In the genomic region with DNA sequence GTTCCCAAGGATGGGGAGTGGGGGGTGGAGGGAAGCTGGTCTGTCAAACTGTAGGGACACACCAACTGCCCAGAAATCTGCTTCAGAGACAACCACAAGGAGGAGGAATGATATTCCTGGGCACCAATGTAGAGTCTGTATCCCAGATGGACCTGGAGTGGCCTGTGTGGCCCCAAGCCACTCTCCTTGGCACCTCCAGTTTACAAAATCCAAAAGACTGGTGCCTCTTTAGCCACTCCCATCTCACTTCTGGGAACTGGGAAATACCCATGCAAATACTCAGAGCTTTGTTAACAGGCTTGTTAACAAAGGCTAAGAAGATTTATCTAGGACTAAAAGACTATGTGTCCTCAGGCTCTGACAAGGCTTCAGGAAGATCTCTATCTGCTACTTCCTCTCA, we compare ENCODE assay signal across 11 mouse cellular contexts. TPM values are rescaled to one million over a fixed set of nuclear protein-coding genes. Genes with fewer than 3 reads are reported as not detected.
A peak's percentile ranks its signal among the peaks of the same experiment; 100 is the strongest.
DNase-seq lines count a peak whose midpoint lies in the region; ATAC-seq and TF ChIP-seq lines count a peak whose summit lies in the region.
"Had no signal": no experiment of that assay in that cellular context is flagged by ENCODE, and none has a peak within 500 bp of the region (broad histone marks: within the 10 kb centered on the region; RNA-seq: fewer than 3 reads in every experiment).

No protein-coding gene starts in this region.

- TF ChIP-seq EP300 in liver, postnatal 0 days (IDR thresholded peaks at IDR 0.05; ENCODE audit: low read depth) = no peak

- DNase-seq in forebrain, embryonic 11.5 days (ENCODE audit: low spot score) = no peak
- no peak for DNase-seq in forebrain, embryonic 14.5 days (ENCODE audit: low spot score)
- DNase-seq in lung, postnatal 4 days = no peak
- DNase-seq in liver, postnatal 0 days = no peak
- no peak for DNase-seq in kidney, postnatal 4 days
- DNase-seq in frontal cortex, postnatal 36 days (ENCODE audit: low spot score in 2 of 2) = no peak
- DNase-seq: B cell, adult 2 months; kidney, postnatal 14 days had no signal

- no peak overlapping the region for H3K4me3 ChIP-seq in forebrain, embryonic 11.5 days (ENCODE audit: low read depth, low read length)
- no peak overlapping the region for H3K4me3 ChIP-seq in forebrain, embryonic 14.5 days (ENCODE audit: low read depth, low read length)
- no peak overlapping the region for H3K4me3 ChIP-seq in lung, embryonic 16.5 days (ENCODE audit: low read length)
- 0 out of 2 replicates have a peak overlapping the region, but pooled peaks have one; percentile 5 for H3K4me3 ChIP-seq in liver, postnatal 0 days (ENCODE audit: low read depth, low read length)
- H3K4me3 ChIP-seq: myocyte had no signal

- 0 out of 2 replicates have a peak overlapping the region, but pooled peaks have one; percentile 12 for H3K27ac ChIP-seq in forebrain, embryonic 11.5 days (ENCODE audit: low read depth, low read length)
- H3K27ac ChIP-seq in forebrain, embryonic 14.5 days (ENCODE audit: low read depth, low read length) = no peak overlapping the region
- H3K27ac ChIP-seq in lung, embryonic 16.5 days (ENCODE audit: low read length) = peak overlapping the region; percentile 92
- peak overlapping the region; percentile 91 for H3K27ac ChIP-seq in liver, postnatal 0 days (ENCODE audit: low read depth)

- ATAC-seq in forebrain, embryonic 11.5 days (replicated peaks; ENCODE audit: low FRiP score) = no peak
- ATAC-seq in forebrain, embryonic 14.5 days = no peak
- no peak for ATAC-seq in lung, embryonic 16.5 days (ENCODE audit: low read depth)
- ATAC-seq in erythroblast, adult 5-6 weeks (replicated peaks; ENCODE audit: low FRiP score, poor library complexity, severe bottlenecking) = peak; percentile 27
- ATAC-seq in liver, postnatal 0 days = peak; percentile 26

- no peaks in the 10 kb centered on the region for H3K9me3 ChIP-seq in forebrain, embryonic 11.5 days (ENCODE audit: control insufficient read depth, low read length)
- no peaks in the 10 kb centered on the region for H3K9me3 ChIP-seq in forebrain, embryonic 14.5 days (replicated peaks; ENCODE audit: control insufficient read depth, low read length)
- no peaks in the 10 kb centered on the region for H3K9me3 ChIP-seq in lung, embryonic 16.5 days (ENCODE audit: control insufficient read depth, low read length)
- no peaks in the 10 kb centered on the region for H3K9me3 ChIP-seq in liver, postnatal 0 days (ENCODE audit: low read length)

- no peak for TF ChIP-seq CTCF in liver, postnatal 0 days (IDR thresholded peaks at IDR 0.05; ENCODE audit: low read depth)

- no peaks in the 10 kb centered on the region for H3K36me3 ChIP-seq in forebrain, embryonic 11.5 days (ENCODE audit: control insufficient read depth, insufficient read depth, low read length)
- H3K36me3 ChIP-seq in forebrain, embryonic 14.5 days (ENCODE audit: control insufficient read depth, insufficient read depth, low read length) = peaks cover 37% of the 10 kb centered on the region
- H3K36me3 ChIP-seq in lung, embryonic 16.5 days (ENCODE audit: control insufficient read depth, insufficient read depth, low read length) = peaks cover 5% of the 10 kb centered on the region; the same call in 1 of the 2 replicates
- H3K36me3 ChIP-seq in liver, postnatal 0 days (replicated peaks; ENCODE audit: insufficient read depth, low read length) = peaks cover 26% of the 10 kb centered on the region

- no peak overlapping the region for H3K4me2 ChIP-seq in forebrain, embryonic 11.5 days (ENCODE audit: low read depth, low read length, severe bottlenecking)
- H3K4me2 ChIP-seq in forebrain, embryonic 14.5 days (ENCODE audit: low read length) = no peak overlapping the region
- H3K4me2 ChIP-seq in lung, embryonic 16.5 days (ENCODE audit: low read depth, low read length) = no peak overlapping the region
- H3K4me2 ChIP-seq in liver, postnatal 0 days (ENCODE audit: low read depth, low read length) = peak overlapping the region; percentile 57

- H3K9ac ChIP-seq in forebrain, embryonic 11.5 days (ENCODE audit: low read length) = no peak overlapping the region
- no peak overlapping the region for H3K9ac ChIP-seq in forebrain, embryonic 14.5 days (ENCODE audit: low read length)
- 0 out of 2 replicates have a peak overlapping the region, but pooled peaks have one; percentile 21 for H3K9ac ChIP-seq in lung, embryonic 16.5 days (ENCODE audit: low read length)
- H3K9ac ChIP-seq in liver, postnatal 0 days (replicated peaks) = peak overlapping the region; percentile 49

- 0 out of 2 replicates have a peak, but pooled peaks cover 2% of the 10 kb centered on the region for H3K4me1 ChIP-seq in forebrain, embryonic 11.5 days (replicated peaks; ENCODE audit: control insufficient read depth, insufficient read depth, low read length)
- no peaks in the 10 kb centered on the region for H3K4me1 ChIP-seq in forebrain, embryonic 14.5 days (ENCODE audit: control insufficient read depth, insufficient read depth, low read length)
- peaks cover 29% of the 10 kb centered on the region for H3K4me1 ChIP-seq in lung, embryonic 16.5 days (replicated peaks; ENCODE audit: control insufficient read depth, insufficient read depth, low read length)
- H3K4me1 ChIP-seq in liver, postnatal 0 days (ENCODE audit: insufficient read depth) = peaks cover 70% of the 10 kb centered on the region

- H3K27me3 ChIP-seq in forebrain, embryonic 11.5 days (ENCODE audit: control insufficient read depth, insufficient read depth, low read length) = no peaks in the 10 kb centered on the region
- no peaks in the 10 kb centered on the region for H3K27me3 ChIP-seq in forebrain, embryonic 14.5 days (replicated peaks; ENCODE audit: control insufficient read depth, insufficient read depth, low read length)
- no peaks in the 10 kb centered on the region for H3K27me3 ChIP-seq in lung, embryonic 16.5 days (ENCODE audit: control insufficient read depth, insufficient read depth, low read depth, low read length)
- no peaks in the 10 kb centered on the region for H3K27me3 ChIP-seq in liver, postnatal 0 days (ENCODE audit: insufficient read depth, low read length)

RNA-seq across cellular contexts. Expression of a gene that starts 54.1 kb away (rescaled TPM):
- 38.6 and 42.7 TPM in 2 replicates for polyA plus RNA-seq in forebrain, embryonic 11.5 days (2014; fragmentation: Nextera tagmentation; extraction: Ambion mirVana)
- 26.9 and 38.6 TPM in 2 replicates for polyA plus RNA-seq in forebrain, embryonic 14.5 days (2014; fragmentation: Nextera tagmentation; extraction: Ambion mirVana)
- polyA plus RNA-seq in lung, embryonic 16.5 days (2015; fragmentation: Nextera tagmentation; extraction: Ambion mirVana) = 35.0 and 35.9 TPM in 2 replicates
- total RNA-seq in erythroblast, adult 5-6 weeks (2015; ENCODE audit: low replicate concordance) = 10.4 and 19.9 TPM in 2 replicates
- 31.5 and 53.4 TPM in 2 replicates for total RNA-seq in erythroblast, adult 5-6 weeks (2017; ENCODE audit: low replicate concordance)
- 8.4 and 10.5 TPM in 2 replicates for polyA plus RNA-seq in liver, postnatal 0 days (2015; fragmentation: Nextera tagmentation; extraction: Ambion mirVana)

Comparison
In these comparisons a context has a peak if more than half of its experiments do, and no peak if none do; other contexts are left out.
1. ATAC-seq: peak in erythroblast, adult 5-6 weeks (single experiment) and liver, postnatal 0 days (single experiment); none in forebrain, embryonic 11.5 days (single experiment), forebrain, embryonic 14.5 days (single experiment) and lung, embryonic 16.5 days (single experiment).
2. H3K9ac ChIP-seq: peak in lung, embryonic 16.5 days (single experiment) and liver, postnatal 0 days (single experiment); none in forebrain, embryonic 11.5 days (single experiment) and forebrain, embryonic 14.5 days (single experiment).